Mouse (Mus musculus) liver, postnatal 0 days (tissue): ENCODE results near the gene Recql.

ENCODE experiments used
- CTCF ChIP-seq: sonication (generic); IDR thresholded peaks from 2 replicates; pipeline ENCODE4 v1.5.1; 2016; ENCODE audit warnings: antibody characterized with exemption, low read depth
- EP300 ChIP-seq: IDR thresholded peaks from 2 replicates; pipeline ENCODE4 v1.6.1; 2016; ENCODE audit warnings: antibody characterized with exemption, low read depth, mild to moderate bottlenecking

- no peak for TF ChIP-seq CTCF
- no peak for TF ChIP-seq EP300
These were observed 19.3 kb downstream of the Recql start for GRCm38 (mm10) chr6:142367565-142367964.
